Mouse (Mus musculus): Measurements from ENCODE around the gene Gm156. TPM values are rescaled to one million over a fixed set of nuclear protein-coding genes. Genes with fewer than 3 reads are reported as not detected.

Gm156 gene
- not detected for polyA plus RNA-seq (2017; shearing (Covaris generic))

DNA sequence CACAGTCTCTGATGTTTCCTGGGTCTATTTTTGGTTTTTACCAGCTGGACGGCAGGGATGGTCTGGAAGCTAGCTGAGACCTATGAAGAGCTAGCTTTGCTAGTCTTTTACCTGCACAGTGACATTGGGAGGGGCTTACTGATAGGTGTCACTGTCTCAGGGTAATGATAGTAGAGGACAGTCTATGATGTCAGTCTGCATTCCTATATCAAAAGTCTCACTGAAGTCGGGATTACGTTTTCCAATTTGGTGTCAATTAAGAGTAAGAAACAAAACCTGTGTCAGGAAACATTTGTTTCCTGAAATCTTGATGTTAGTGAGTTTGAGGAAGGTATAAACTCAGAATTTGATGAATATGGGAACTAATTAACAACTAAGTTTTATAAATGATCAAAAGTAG, at the start of gene Gm156:
Gene Gm156 (minus strand): TSS at position 101 of the 400 bp plus-strand sequence.

DNA sequence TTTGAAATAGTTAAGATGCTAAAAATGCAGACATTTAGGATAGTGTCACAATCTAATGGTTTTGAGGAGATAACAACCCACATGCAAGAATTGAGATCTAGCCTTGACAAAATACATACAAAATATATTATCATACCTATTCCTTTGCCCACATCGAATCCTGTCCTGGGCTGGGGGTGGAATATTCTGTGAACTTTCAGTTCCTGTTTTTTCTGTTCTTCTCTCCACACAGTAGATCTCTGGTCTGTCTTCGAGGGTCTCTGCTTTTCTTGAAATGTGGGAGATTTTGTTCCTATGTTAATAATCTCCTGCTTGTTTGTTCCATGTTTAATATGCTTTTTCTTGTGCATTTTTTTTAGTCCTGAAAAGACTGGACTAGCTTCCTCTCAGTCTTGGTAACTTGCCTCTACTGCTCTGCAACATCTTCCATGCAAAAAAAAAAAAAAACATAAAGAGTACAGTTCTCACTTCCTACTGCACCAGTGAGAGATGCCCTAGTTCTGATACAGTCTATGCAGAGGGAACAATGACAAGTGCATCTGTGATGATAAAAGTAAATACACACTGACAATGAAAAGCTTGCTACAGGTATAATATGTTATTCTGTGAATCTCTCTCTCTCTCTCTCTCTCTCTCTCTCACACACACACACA, 43.9 kb downstream of the Gm156 start, which contains the start of gene Klri2:
Gene Klri2 (minus strand): TSS at position 416 of the 653 bp plus-strand sequence.

DNA sequence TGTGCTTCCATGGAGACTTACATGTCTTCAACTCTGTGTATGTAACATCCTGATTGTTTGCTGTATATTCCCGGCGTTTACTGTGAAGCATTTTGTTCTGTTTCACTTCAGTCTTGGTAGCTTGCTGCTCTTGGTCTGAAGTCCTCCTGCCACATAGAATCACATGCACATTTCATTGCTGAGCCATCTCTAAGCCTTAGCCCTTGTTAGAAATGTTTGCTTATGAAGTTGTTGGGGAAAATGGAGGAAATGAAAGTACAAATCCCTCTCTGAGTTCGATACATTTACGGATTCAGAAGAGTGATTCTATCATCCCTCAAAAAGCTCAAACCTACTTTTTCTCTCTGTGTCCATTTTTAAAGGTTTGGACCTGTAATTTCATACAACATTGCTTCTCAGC, 67.0 kb downstream of the Gm156 start, which contains the start of gene Klri1:
Gene Klri1 (minus strand): TSS at position 101 of the 400 bp plus-strand sequence.

Other genes starting within 250 kb of the Gm156 start
- 0.51 TPM for gene Klre1, start 206.4 kb downstream of the Gm156 start, polyA plus RNA-seq (2017; shearing (Covaris generic))
- 29.8 TPM for gene Klrd1, start 192.5 kb downstream of the Gm156 start, polyA plus RNA-seq (2017; shearing (Covaris generic))
- 82.6 TPM for gene Klrk1, start 160.4 kb downstream of the Gm156 start, polyA plus RNA-seq (2017; shearing (Covaris generic))
- gene Klrc3, start 140.9 kb downstream of the Gm156 start, polyA plus RNA-seq (2017; shearing (Covaris generic)) = not detected
- gene Klrc2, start 123.6 kb downstream of the Gm156 start, polyA plus RNA-seq (2017; shearing (Covaris generic)) = 5.6 TPM
- 104 TPM for gene Klrc1, start 105.3 kb downstream of the Gm156 start, polyA plus RNA-seq (2017; shearing (Covaris generic))
- not detected for gene Klri1, start 67.1 kb downstream of the Gm156 start, polyA plus RNA-seq (2017; shearing (Covaris generic))
- 0.31 TPM for gene Klri2, start 43.8 kb downstream of the Gm156 start, polyA plus RNA-seq (2017; shearing (Covaris generic))
- gene Gm17631, start 78.4 kb upstream of the Gm156 start, polyA plus RNA-seq (2017; shearing (Covaris generic)) = not detected
- not detected for gene Klra17, start 92.4 kb upstream of the Gm156 start, polyA plus RNA-seq (2017; shearing (Covaris generic))
- not detected for gene Klra5, start 133.4 kb upstream of the Gm156 start, polyA plus RNA-seq (2017; shearing (Covaris generic))
- not detected for gene Klra6, start 242.7 kb upstream of the Gm156 start, polyA plus RNA-seq (2017; shearing (Covaris generic))